Mouse (Mus musculus) CH12.LX (cell line): ENCODE results near the gene A830031A19Rik. TPM values are rescaled to one million over a fixed set of nuclear protein-coding genes. Genes with fewer than 3 reads are reported as not detected.

ENCODE experiments used
- DNase-seq: peaks from one replicate; pipeline ENCODE4 v3.0.0-alpha.2; 2013; ENCODE audit errors: extremely low read depth
- H3K27ac ChIP-seq: 2 replicates; pipeline ENCODE4 v1.5.1; 2012; ENCODE audit warnings: low read depth, mild to moderate bottlenecking, control low read depth, moderate library complexity; ENCODE audit not compliant: insufficient read depth
- H3K27me3 ChIP-seq: replicated peaks from 2 replicates; pipeline ENCODE3; 2012; ENCODE audit warnings: inconsistent platforms
- H3K36me3 ChIP-seq, 2 experiments: replicated peaks in 1 of 2; 2 replicates each; pipeline versions ENCODE3 to v1.6.1; 2012; ENCODE audit warnings: inconsistent platforms in 1 of 2, low read length in 1 of 2, mild to moderate bottlenecking in 1 of 2, mixed read lengths in 1 of 2, moderate library complexity in 1 of 2; ENCODE audit not compliant: control insufficient read depth in 1 of 2, insufficient read depth in 1 of 2
- H3K4me1 ChIP-seq, 2 experiments: 2 replicates each; pipeline ENCODE4 v1.6.1; 2012; ENCODE audit warnings: inconsistent platforms in 1 of 2, moderate library complexity in 1 of 2; ENCODE audit not compliant: insufficient read depth in 2 of 2, control insufficient read depth in 1 of 2
- H3K4me2 ChIP-seq: 2 replicates; pipeline ENCODE4 v1.6.1; 2012; ENCODE audit warnings: low read depth, mild to moderate bottlenecking, control low read depth; ENCODE audit not compliant: poor library complexity, insufficient read depth, severe bottlenecking
- H3K4me3 ChIP-seq, 3 experiments: fragments of 150-350 bp in 1 of 3; sonication (generic) in 1 of 3; replicated peaks in 1 of 3; 2 replicates each; pipeline versions ENCODE3 to v1.5.1; 2011 to 2012; ENCODE audit warnings: low read depth in 2 of 3, low read length in 2 of 3, mild to moderate bottlenecking in 2 of 3, moderate library complexity in 2 of 3, control low read depth in 1 of 3, improper control_type of control experiment in 1 of 3, inconsistent platforms in 1 of 3, mixed read lengths in 1 of 3; ENCODE audit not compliant: poor library complexity in 1 of 3
- H3K79me2 ChIP-seq: replicated peaks from 2 replicates; pipeline ENCODE4 v1.6.1; 2012; ENCODE audit warnings: mild to moderate bottlenecking, moderate library complexity; ENCODE audit not compliant: control insufficient read depth, poor library complexity, insufficient read depth, severe bottlenecking; ENCODE audit errors: extremely low read depth
- H3K9ac ChIP-seq: 2 replicates; pipeline ENCODE4 v1.6.1; 2012; ENCODE audit warnings: low read depth, mild to moderate bottlenecking, control low read depth, moderate library complexity; ENCODE audit not compliant: insufficient read depth
- H3K9me3 ChIP-seq: replicated peaks from 2 replicates; pipeline ENCODE3; 2012; ENCODE audit warnings: low read length, inconsistent platforms, mixed read lengths
- BHLHE40 ChIP-seq: IDR thresholded peaks from 2 replicates; pipeline ENCODE4 v1.6.1; 2011; ENCODE audit warnings: mild to moderate bottlenecking, low read depth, low read length, improper control_type of control experiment
- CHD1 ChIP-seq: IDR thresholded peaks from 2 replicates; pipeline ENCODE4 v1.6.1; 2012; ENCODE audit warnings: low read depth, low read length, improper control_type of control experiment, inconsistent platforms
- CHD2 ChIP-seq: IDR thresholded peaks from 2 replicates; pipeline ENCODE4 v1.6.1; 2011; ENCODE audit warnings: low read length, improper control_type of control experiment
- CTCF ChIP-seq, 2 experiments: IDR thresholded peaks in 1 of 2; conservative IDR thresholded peaks in 1 of 2; 2 replicates each; pipeline ENCODE4 v1.5.1; 2011 to 2012; ENCODE audit warnings: low read depth in 2 of 2, low read length in 2 of 2, improper control_type of control experiment in 1 of 2, inconsistent platforms in 1 of 2, mild to moderate bottlenecking in 1 of 2, moderate library complexity in 1 of 2
- E2F4 ChIP-seq: IDR thresholded peaks from 2 replicates; pipeline ENCODE4 v1.6.1; 2011; ENCODE audit warnings: low read depth, low read length, improper control_type of control experiment; ENCODE audit not compliant: insufficient replicate concordance
- ELF1 ChIP-seq: IDR thresholded peaks from 2 replicates; pipeline ENCODE4 v1.6.1; 2014; ENCODE audit warnings: low read depth, mild to moderate bottlenecking, inconsistent platforms, low read length, improper control_type of control experiment
- EP300 ChIP-seq: IDR thresholded peaks from 2 replicates; pipeline ENCODE4 v1.6.1; 2011; ENCODE audit warnings: low read length, improper control_type of control experiment
- ETS1 ChIP-seq: conservative IDR thresholded peaks from 2 replicates; pipeline ENCODE4 v1.6.1; 2012; ENCODE audit warnings: low read depth, mild to moderate bottlenecking, inconsistent platforms, low read length, improper control_type of control experiment, moderate library complexity
- GABPA ChIP-seq: IDR thresholded peaks from 2 replicates; pipeline ENCODE4 v1.6.1; 2012; ENCODE audit warnings: low read depth, low read length, improper control_type of control experiment, inconsistent platforms; ENCODE audit not compliant: insufficient replicate concordance
- HCFC1 ChIP-seq: IDR thresholded peaks from 2 replicates; pipeline ENCODE4 v1.6.1; 2012; ENCODE audit warnings: low read depth, mild to moderate bottlenecking, inconsistent platforms, low read length, improper control_type of control experiment
- IRF4 ChIP-seq: IDR thresholded peaks from 2 replicates; pipeline ENCODE4 v1.6.1; 2014; ENCODE audit warnings: low read depth, mild to moderate bottlenecking, inconsistent platforms, low read length, improper control_type of control experiment
- JUND ChIP-seq: conservative IDR thresholded peaks from 2 replicates; pipeline ENCODE4 v1.6.1; 2011; ENCODE audit warnings: low read depth, low read length, improper control_type of control experiment
- KAT2A ChIP-seq: IDR thresholded peaks from 2 replicates; pipeline ENCODE4 v1.6.1; 2012; ENCODE audit warnings: low read length, improper control_type of control experiment, inconsistent platforms; ENCODE audit not compliant: insufficient replicate concordance
- MAFK ChIP-seq: IDR thresholded peaks from 2 replicates; pipeline ENCODE4 v1.6.1; 2011; ENCODE audit warnings: low read length, improper control_type of control experiment; ENCODE audit not compliant: insufficient replicate concordance
- MAX ChIP-seq: IDR thresholded peaks from 2 replicates; pipeline ENCODE4 v1.6.1; 2011; ENCODE audit warnings: low read length, improper control_type of control experiment
- MAZ ChIP-seq: IDR thresholded peaks from 2 replicates; pipeline ENCODE4 v1.6.1; 2012; ENCODE audit warnings: low read depth, mild to moderate bottlenecking, inconsistent platforms, low read length, improper control_type of control experiment, moderate library complexity
- MEF2A ChIP-seq: IDR thresholded peaks from 2 replicates; pipeline ENCODE4 v1.6.1; 2014; ENCODE audit warnings: low read depth, mild to moderate bottlenecking, inconsistent platforms, low read length, improper control_type of control experiment, borderline replicate concordance
- MXI1 ChIP-seq: IDR thresholded peaks from 2 replicates; pipeline ENCODE4 v1.6.1; 2011; ENCODE audit warnings: mild to moderate bottlenecking, low read depth, low read length, improper control_type of control experiment
- MYC ChIP-seq: IDR thresholded peaks from 2 replicates; pipeline ENCODE4 v1.6.1; 2011; ENCODE audit warnings: low read depth, mild to moderate bottlenecking, improper control_type of control experiment, low read length
- NELFE ChIP-seq: IDR thresholded peaks from 2 replicates; pipeline ENCODE4 v1.6.1; 2011; ENCODE audit warnings: low read depth, low read length, improper control_type of control experiment
- NRF1 ChIP-seq: IDR thresholded peaks from 2 replicates; pipeline ENCODE4 v1.6.1; 2014; ENCODE audit warnings: low read depth, mild to moderate bottlenecking, inconsistent platforms, low read length, improper control_type of control experiment, moderate library complexity
- PAX5 ChIP-seq: IDR thresholded peaks from 2 replicates; pipeline ENCODE4 v1.6.1; 2012; ENCODE audit warnings: low read length, inconsistent platforms, mixed read lengths
- POLR2A ChIP-seq: IDR thresholded peaks from 2 replicates; pipeline ENCODE4 v1.6.1; 2011; ENCODE audit warnings: low read depth, mild to moderate bottlenecking, improper control_type of control experiment, low read length
- POLR2AphosphoS2 ChIP-seq: IDR thresholded peaks from 2 replicates; pipeline ENCODE4 v1.6.1; 2011; ENCODE audit warnings: low read depth, low read length, improper control_type of control experiment
- RAD21 ChIP-seq: IDR thresholded peaks from 2 replicates; pipeline ENCODE4 v1.6.1; 2011; ENCODE audit warnings: low read depth, mild to moderate bottlenecking, low read length, improper control_type of control experiment, moderate library complexity
- RCOR1 ChIP-seq: conservative IDR thresholded peaks from 2 replicates; pipeline ENCODE4 v1.6.1; 2012; ENCODE audit warnings: low read depth, mild to moderate bottlenecking, inconsistent platforms, low read length, improper control_type of control experiment
- SIN3A ChIP-seq: IDR thresholded peaks from 2 replicates; pipeline ENCODE4 v1.6.1; 2012; ENCODE audit warnings: low read length, improper control_type of control experiment, inconsistent platforms
- SMC3 ChIP-seq: IDR thresholded peaks from 2 replicates; pipeline ENCODE4 v1.6.1; 2011; ENCODE audit warnings: low read depth, low read length, improper control_type of control experiment
- TBP ChIP-seq: conservative IDR thresholded peaks from 2 replicates; pipeline ENCODE4 v1.6.1; 2011; ENCODE audit warnings: low read depth, low read length, improper control_type of control experiment
- TCF12 ChIP-seq: IDR thresholded peaks from 2 replicates; pipeline ENCODE4 v1.6.1; 2014; ENCODE audit warnings: low read depth, mild to moderate bottlenecking, inconsistent platforms, low read length, improper control_type of control experiment
- UBTF ChIP-seq: IDR thresholded peaks from 2 replicates; pipeline ENCODE4 v1.6.1; 2012; ENCODE audit warnings: low read depth, mild to moderate bottlenecking, inconsistent platforms, low read length, improper control_type of control experiment, moderate library complexity
- USF1 ChIP-seq: IDR thresholded peaks from 2 replicates; pipeline ENCODE4 v1.6.1; 2014; ENCODE audit warnings: low read depth, mild to moderate bottlenecking, inconsistent platforms, low read length, improper control_type of control experiment
- USF2 ChIP-seq: conservative IDR thresholded peaks from 2 replicates; pipeline ENCODE4 v1.6.1; 2011; ENCODE audit warnings: low read depth, low read length, improper control_type of control experiment
- ZC3H11A ChIP-seq: IDR thresholded peaks from 2 replicates; pipeline ENCODE4 v1.6.1; 2012; ENCODE audit warnings: low read depth, mild to moderate bottlenecking, inconsistent platforms, low read length, improper control_type of control experiment
- ZKSCAN1 ChIP-seq: IDR thresholded peaks from 2 replicates; pipeline ENCODE4 v1.6.1; 2012; ENCODE audit warnings: low read depth, inconsistent platforms, low read length, improper control_type of control experiment, borderline replicate concordance
- ZMIZ1 ChIP-seq: IDR thresholded peaks from 2 replicates; pipeline ENCODE4 v1.6.1; 2012; ENCODE audit warnings: low read depth, mild to moderate bottlenecking, inconsistent platforms, low read length, improper control_type of control experiment
- ZNF384 ChIP-seq: IDR thresholded peaks from 2 replicates; pipeline ENCODE4 v1.6.1; 2012; ENCODE audit warnings: low read depth, low read length, improper control_type of control experiment, inconsistent platforms
- dilution Hi-C: fragments of 300-500 bp; cut with MboI; formaldehyde crosslinking; loops from 2 replicates; pipeline ENCODE4 v1.14.3; 2020; ENCODE audit warnings: low sequenced_read_pairs; ENCODE audit not compliant: extremely low pct_unique_long_range_greater_than_20kb, extremely low pct_ligation_motif_present
- in situ Hi-C: fragments of 300-500 bp; cut with MboI; formaldehyde crosslinking; loops from 3 replicates; pipeline ENCODE4 v1.14.3; 2019; ENCODE audit warnings: low sequenced_read_pairs, low pct_ligation_motif_present, low pct_unique_long_range_greater_than_20kb, mixed read lengths
- polyA plus RNA-seq: library from polyadenylated mRNA; unstranded; fragments of >175 nt; gene quantifications from 2 replicates; pipeline ENCODE4 v1.2.1, GENCODE M21; 2012; ENCODE audit warnings: low read depth; ENCODE audit not compliant: insufficient read length
- total RNA-seq, 2 experiments: library from RNA; depleted of rRNA; stranded (reverse); fragments of 300-350 nt in 1 of 2; fragments of >200 nt in 1 of 2; gene quantifications; 2 replicates each; pipeline ENCODE4 v1.2.3; 2012 to 2014

A830031A19Rik gene
- total and polyA plus RNA-seq, 3 experiments: not detected

GRCm38 (mm10) chr11:24079392-24080391 lies 4.8 kb upstream of the A830031A19Rik start:
- H3K27ac ChIP-seq: 0 out of 2 replicates have a peak overlapping the region, but pooled peaks have one; percentile 10
- DNase-seq: peak; percentile 62
- no peaks in the 10 kb centered on the region for H3K27me3 ChIP-seq
- TF ChIP-seq NRF1 (peak; percentile 36; the same call in 1 of the 2 replicates), JUND (no peak), ZC3H11A (no peak), EP300 (no peak), UBTF (peak; percentile 72; the same call in 1 of the 2 replicates), PAX5 (no peak), E2F4 (no peak), ELF1 (no peak), USF1 (no peak), MYC (peak; percentile 89), RCOR1 (no peak), IRF4 (no peak; the same call in 1 of the 2 replicates), POLR2AphosphoS2 (no peak), MXI1 (peak; percentile 86), CHD1 (no peak; the same call in none of the 2 replicates), ZNF384 (no peak), SIN3A (peak; percentile 52; the same call in 1 of the 2 replicates), MEF2A (no peak), CTCF (conservative IDR thresholded peaks at IDR 0.05 in 1 of 2, IDR thresholded peaks at IDR 0.05 in 1 of 2; ENCODE audit: low read depth in 2 of 2, low read length in 2 of 2) (no peak), POLR2A (no peak), HCFC1 (no peak), MAFK (no peak), ZKSCAN1 (no peak), TBP (0 out of 2 replicates have a peak, but pooled peaks have one; percentile 29), ETS1 (no peak), ZMIZ1 (no peak; the same call in 1 of the 2 replicates), TCF12 (no peak), GABPA (no peak), MAZ (no peak; the same call in 1 of the 2 replicates), USF2 (no peak; the same call in 1 of the 2 replicates), CHD2 (no peak), KAT2A (no peak), SMC3 (no peak), MAX (peak; percentile 85; the same call in 1 of the 2 replicates), NELFE (0 out of 2 replicates have a peak, but pooled peaks have one; percentile 14), BHLHE40 (peak; percentile 33), RAD21 (no peak)

More at GRCm38 (mm10) chr11:24079392-24080391, 4.8 kb upstream of the A830031A19Rik start:
- peak overlapping the region; percentile 98 for H3K4me2 ChIP-seq
- H3K9ac ChIP-seq: peak overlapping the region; percentile 20; the same call in 1 of the 2 replicates
- dilution Hi-C loops: no loop called here
- H3K4me3 ChIP-seq: peak overlapping the region; percentile 57 to 80 (median 76)
- H3K9me3 ChIP-seq: no peaks in the 10 kb centered on the region
- peaks cover 0 to 4% of the 10 kb centered on the region in 2 experiments for H3K36me3 ChIP-seq
- in situ Hi-C loops: loop anchor here (5.0 to 10.0 kb wide), 2 partner anchors 118 to 165 kb away; no protein-coding TSS in a partner anchor
- no peaks in the 10 kb centered on the region; the same call in 1 of the 2 replicates for H3K79me2 ChIP-seq
- peaks cover 2 to 17% of the 10 kb centered on the region in 2 experiments; a peak in 2 of 4 replicates for H3K4me1 ChIP-seq
